Mouse (Mus musculus): ENCODE results near the gene Abhd16b.
A peak's percentile ranks its signal among the peaks of the same experiment; 100 is the strongest.

The Abhd16b gene

DNA sequence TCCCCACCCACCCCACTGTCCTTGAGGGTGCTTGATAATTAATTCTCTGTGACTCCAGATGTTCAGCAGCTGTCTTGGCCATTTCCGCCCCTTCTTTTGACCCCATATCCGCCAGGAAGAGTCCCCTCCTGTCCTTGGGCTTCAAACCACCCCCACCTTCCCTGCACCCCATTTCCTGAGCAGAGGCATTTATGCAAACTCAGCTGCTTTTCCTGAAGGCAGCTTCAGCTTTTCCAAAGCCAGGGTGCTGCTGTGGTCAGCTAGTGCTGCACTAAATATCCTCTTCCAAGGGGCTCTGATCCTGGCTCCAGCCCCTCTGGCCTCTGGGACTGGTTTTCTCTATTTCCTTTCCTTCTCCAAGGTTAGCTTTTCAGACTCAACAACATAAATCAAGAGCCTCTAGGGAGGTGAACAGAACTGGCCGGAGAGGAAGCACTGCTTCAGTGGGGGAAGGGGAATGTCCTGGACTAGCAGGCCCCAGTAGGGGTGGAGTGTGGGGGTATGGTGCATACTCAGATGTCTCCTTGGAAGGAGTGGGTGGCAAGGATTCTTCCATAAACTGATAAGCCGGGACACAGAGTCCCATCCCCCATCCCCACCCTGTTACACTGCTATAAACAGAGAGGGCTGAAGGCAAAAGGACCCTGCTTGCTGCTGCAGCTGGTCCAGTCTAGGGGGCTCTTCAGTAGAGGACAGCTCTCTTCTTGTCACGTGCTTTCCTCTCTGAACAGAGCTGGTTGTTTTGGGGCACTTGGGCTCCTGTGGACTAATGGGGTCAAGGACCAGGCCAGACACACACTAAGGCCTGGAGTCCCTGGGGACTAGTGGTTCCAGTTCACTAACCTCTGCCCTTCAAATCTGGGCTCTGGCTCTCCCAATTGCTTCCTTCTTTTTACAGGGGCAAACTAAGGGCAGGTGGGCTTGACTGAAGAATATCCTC is 5.4 kb upstream of the Abhd16b start:
- DNase-seq (ENCODE audit: low read depth): no peak

- DNase-seq (ENCODE audit: low read depth): peak; percentile 65
These were observed 1.4 kb upstream of the Abhd16b start for GRCm38 (mm10) chr2:181491432-181492205.

DNA sequence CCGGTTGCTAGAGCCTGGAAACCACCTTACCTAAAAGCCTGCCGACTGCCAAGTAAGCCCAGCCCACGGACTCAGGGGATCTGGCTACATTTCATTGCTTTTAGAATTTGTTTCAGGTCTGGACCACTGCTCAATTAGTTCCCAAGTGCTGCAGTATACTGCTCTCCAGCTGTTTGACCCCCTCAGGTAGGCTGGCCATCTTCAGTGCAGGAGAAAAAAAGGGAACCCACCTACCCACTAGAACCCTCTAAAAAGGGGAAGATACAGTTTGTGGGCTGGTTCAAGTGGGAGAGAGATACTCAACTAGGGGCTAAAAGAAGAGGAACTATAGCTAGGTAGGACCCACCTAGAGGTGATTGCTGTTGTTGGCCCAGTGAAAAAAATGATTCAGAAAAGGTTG is 800 bp upstream of the Abhd16b start:
- DNase-seq (ENCODE audit: low read depth): no peak

DNA sequence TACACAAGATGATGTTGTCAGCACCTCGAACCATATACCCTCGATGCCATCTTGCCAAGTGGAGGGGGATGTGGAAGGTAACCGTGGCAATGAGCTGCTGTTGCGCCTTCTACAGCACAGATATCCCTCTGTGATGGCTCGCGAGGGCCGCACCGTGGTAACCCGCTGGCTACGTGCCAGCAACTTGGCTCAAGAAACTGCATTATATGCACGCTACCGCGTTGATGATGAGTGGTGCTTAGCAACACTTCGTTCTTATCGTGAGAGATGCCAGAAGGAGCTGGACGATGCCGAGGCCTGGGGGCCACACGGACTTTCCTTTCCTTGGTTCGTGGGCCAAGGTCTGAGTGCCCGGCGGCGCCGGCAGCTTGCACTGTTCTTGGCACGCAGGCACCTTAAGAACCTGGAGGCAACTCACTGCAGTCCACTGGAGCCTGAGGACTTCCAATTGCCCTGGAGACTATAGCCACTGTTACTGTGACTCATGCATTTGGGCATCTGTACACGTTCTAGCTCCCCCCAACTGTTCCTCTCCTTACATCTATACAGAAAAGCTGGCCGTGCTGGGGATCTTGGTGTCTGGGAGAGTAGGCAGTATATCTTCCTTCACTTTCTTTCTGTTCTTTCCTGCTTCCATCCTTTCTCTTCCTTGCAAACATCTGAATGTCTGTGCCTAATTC is 1.4 kb downstream of the Abhd16b start:
- no peak for DNase-seq (ENCODE audit: low read depth)

GRCm38 (mm10) chr2:181495845-181496244 is 2.8 kb downstream of the Abhd16b start:
- DNase-seq (ENCODE audit: low read depth): peak; percentile 50

DNA sequence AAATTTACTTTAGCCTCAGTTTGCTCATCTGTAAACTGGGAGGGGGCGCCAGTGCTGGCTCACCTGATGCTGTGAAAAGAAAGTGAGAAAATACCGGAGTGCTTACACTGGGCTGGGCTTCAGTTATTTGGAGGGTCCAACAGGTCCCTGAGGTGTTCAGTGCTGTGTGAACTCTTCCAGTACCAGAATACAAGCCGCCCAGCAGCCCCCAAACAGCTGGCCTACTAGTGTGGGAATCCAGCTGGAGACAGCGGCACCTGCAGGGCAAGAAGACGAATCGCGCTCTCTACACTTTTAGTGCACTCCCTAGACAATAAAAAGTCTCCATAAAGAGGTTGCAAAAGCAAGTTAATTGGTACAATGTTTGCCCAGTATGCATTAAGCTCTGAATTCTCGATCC is 3.3 kb downstream of the Abhd16b start:
- peak; percentile 70 for DNase-seq (ENCODE audit: low read depth)

GRCm38 (mm10) chr2:181496831-181497547 is 4.0 kb downstream of the Abhd16b start, which contains the start of gene Tpd52l2:
Tpd52l2 (plus strand) TSS chr2:181497142.
- DNase-seq (ENCODE audit: low read depth): peak; percentile 94

DNA sequence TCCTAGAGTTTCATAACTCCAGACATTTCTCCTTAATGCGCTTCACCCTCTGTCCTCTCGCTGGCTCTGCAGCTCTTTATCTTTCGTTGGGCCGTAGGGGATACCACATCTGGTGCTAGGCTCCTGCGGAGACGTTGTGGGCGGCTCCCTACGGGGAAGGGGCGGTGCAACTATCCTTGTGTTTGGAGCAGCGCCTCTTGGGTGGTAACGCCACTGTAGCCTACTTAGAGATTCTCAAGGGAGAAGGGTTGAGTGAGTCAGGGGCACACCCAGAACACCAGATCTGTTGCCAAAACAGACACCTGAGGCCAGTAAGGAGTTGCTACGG is 4.5 kb downstream of the Abhd16b start:
- DNase-seq (ENCODE audit: low read depth): peak; percentile 73

DNA sequence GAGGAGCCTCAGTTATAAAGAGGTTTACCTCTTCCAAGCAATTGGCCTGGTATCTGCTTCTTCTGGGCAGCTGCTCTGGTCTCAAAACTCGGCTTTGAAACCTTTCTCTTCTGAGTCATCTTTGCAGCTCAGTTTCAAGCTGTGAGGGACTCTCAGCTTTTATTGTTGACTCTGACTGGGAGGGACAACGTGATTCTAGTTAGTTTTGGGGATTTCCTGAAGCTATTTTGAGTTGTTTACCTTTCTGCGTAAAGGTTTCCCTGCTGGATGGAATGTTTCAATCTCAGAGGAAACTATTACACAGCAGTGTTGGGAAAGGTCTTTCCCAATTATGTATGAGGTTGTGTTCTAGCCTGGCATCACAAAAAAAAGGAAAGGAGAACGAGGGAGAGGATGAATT is 5.6 kb downstream of the Abhd16b start:
- DNase-seq (ENCODE audit: low read depth): no peak

GRCm38 (mm10) chr2:181509191-181509590 is 16.2 kb downstream of the Abhd16b start:
- no peak for DNase-seq (ENCODE audit: low read depth)

DNA sequence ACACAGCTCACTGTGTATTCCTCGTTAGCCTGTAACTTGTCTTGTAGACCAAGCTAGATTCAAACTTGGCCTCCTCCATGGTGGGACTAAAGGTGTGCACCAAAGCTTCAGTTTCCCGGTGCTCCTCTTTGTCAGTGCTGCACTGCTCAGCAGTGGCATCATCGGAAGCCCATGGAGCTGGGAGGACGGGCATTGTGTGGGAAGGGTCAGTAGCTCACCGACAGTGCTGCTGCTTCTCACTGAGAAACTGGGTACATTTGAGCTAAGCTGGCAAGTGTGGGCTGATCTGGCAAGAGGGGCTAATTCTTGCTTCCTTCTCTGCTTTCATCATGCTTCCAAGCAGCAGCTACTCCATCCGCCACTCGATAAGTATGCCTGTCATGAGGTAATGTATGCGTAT is 18.2 kb downstream of the Abhd16b start:
- DNase-seq (ENCODE audit: low read depth): no peak

GRCm38 (mm10) chr2:181519201-181519600 is 26.2 kb downstream of the Abhd16b start:
- DNase-seq (ENCODE audit: low read depth): no peak

- DNase-seq (ENCODE audit: low read depth): peak; percentile 98
These were observed 27.3 kb downstream of the Abhd16b start, which contains the start of gene Dnajc5 for GRCm38 (mm10) chr2:181520118-181520935. Dnajc5 (plus strand) TSS chr2:181520485.

- no peak for DNase-seq (ENCODE audit: low read depth)
These were observed 27.9 kb downstream of the Abhd16b start for GRCm38 (mm10) chr2:181520936-181521227.

- no peak for DNase-seq (ENCODE audit: low read depth)
These were observed 28.5 kb downstream of the Abhd16b start for GRCm38 (mm10) chr2:181521491-181521890.

GRCm38 (mm10) chr2:181522811-181523210 is 29.8 kb downstream of the Abhd16b start:
- peak; percentile 39 for DNase-seq (ENCODE audit: low read depth)

GRCm38 (mm10) chr2:181525526-181525925 is 32.5 kb downstream of the Abhd16b start:
- no peak for DNase-seq (ENCODE audit: low read depth)

DNA sequence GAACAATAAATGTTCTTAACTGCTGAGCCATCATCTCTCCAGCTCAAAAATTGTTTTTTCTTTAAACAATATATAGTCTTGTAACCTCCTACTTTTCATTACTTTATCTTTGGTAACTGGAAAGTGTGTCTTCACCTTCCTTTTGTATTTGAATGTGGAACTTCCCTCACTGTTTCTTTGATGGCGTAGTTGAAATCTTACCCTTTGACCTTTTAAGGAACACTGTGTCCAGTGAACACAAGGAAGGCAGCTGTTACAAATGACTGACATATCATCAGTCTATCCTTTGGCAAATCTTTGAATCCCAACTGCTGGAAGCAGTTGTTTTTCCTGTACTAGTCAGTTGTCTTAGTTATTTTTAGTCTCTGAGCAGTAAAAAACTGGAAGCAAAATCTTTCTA is 36.1 kb downstream of the Abhd16b start:
- no peak for DNase-seq (ENCODE audit: low read depth)

DNA sequence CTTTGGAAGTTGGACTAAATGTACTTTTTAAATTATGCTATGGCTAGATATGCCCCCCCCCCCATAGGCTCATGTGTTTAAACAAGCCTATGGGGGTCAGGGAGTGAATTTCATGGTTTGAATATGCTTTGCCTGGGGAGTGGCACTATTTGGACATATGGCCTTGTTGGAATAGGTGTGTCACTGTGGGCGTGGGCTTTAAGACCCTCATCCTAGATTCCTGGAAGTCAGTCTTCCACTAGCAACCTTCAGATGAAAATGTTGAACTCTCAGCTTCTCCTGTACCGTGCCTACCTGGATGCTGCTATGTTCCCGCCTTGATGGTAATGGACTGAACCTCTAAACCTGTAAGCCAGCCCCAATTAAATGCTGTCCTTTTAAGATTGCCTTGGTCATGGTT is 39.6 kb downstream of the Abhd16b start:
- DNase-seq (ENCODE audit: low read depth): no peak

DNA sequence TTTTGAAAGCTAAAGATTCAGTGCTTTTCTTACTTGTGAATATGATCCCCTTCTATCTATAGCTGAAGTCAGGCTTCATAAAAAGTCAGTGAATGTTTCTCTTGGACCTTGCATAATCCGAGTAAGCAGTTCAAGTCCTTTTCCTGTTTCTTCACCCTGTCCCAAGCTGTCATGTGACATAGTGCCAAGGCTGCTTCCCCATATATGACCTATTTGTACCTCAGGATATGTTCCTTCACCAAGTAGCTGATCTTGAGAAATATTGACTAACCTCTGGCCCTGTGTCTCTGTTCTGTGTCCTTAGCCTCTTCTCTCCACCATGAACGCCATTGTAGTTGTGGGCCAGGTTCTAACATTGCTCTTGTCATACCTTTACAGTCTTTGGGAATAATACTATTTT is 43.4 kb downstream of the Abhd16b start:
- no peak for DNase-seq (ENCODE audit: low read depth)

DNA sequence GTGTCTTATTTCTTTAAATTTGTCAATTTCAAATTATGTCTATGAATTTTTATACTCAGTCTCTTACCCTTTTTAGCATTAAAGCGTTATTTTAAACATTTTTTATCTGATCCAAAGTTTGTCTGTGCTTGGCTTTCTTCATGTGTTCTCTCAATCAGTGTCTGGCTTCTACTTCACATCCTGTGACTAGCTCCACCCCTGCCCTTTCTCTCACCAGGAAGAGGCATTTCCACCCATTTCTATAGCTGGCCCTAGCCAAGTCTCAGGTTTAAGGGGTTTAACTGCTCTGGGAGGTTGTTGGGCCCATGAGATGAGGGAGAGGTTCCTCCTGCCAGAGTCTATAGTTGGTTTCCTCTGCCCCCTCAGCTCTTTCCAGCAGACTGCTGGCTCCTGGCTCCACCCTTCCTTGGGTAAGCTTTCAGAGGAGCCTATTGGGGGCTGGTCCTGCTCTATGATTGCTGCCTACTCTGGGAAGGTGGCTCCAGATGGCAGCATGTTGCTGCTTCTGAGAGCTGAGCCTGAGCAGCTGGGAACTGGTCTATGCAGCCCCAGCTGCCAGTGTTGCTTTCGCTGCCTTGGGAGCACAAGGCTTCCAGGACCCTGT is 44.5 kb downstream of the Abhd16b start:
- DNase-seq (ENCODE audit: low read depth): peak; percentile 38
